Mouse (Mus musculus): ENCODE data around the gene Rasgef1b.

- TF ChIP-seq CTCF (IDR thresholded peaks at IDR 0.05; ENCODE audit: borderline replicate concordance, control insufficient read depth, extremely low read depth, insufficient read depth, low read length, poor library complexity) (no peak), POLR2A (IDR thresholded peaks at IDR 0.05; ENCODE audit: control insufficient read depth, extremely low read depth, insufficient read depth, low read length, poor library complexity) (no peak)
These were observed 44.8 kb downstream of the Rasgef1b start for GRCm38 (mm10) chr5:99684023-99684422.
